Mouse (Mus musculus) lung, postnatal 0 days (tissue): ENCODE measurements around the gene Usmg5.

Experiments used
- CTCF ChIP-seq: IDR thresholded peaks from 2 replicates; pipeline ENCODE4 v1.5.1; 2016; ENCODE audit warnings: antibody characterized with exemption, mild to moderate bottlenecking
- EP300 ChIP-seq: IDR thresholded peaks from 2 replicates; pipeline ENCODE4 v1.6.1; 2016; ENCODE audit warnings: antibody characterized with exemption, mild to moderate bottlenecking, control low read depth

DNA sequence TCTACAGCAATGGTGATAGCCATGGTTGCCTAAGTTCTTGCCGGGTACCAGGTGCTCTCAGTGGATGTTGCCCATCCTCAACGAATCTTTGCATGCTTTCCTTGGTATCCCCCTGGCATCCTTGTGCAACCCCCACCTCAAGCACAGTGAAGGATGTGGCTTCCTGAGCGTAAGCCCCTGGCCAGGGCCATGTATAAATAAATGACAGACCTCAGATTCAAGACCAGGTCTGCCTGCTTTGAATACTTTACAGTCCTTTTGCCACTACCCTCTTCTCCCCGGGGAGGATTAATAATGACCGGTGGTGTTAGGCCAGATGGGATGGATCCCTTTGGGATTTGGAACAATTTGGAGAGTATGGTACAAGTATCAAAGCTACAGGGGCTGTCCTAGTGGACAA lies 45.7 kb upstream of the Usmg5 start:
- TF ChIP-seq CTCF = no peak
- TF ChIP-seq EP300 = no peak
